Mouse (Mus musculus) left cerebral cortex, adult 2 months (tissue): ENCODE measurements around the gene Olfr691. TPM values are rescaled to one million over a fixed set of nuclear protein-coding genes. Genes with fewer than 3 reads are reported as not detected.

ENCODE experiments used
- DNase-seq, 2 experiments: peaks; one replicate each; pipeline ENCODE4 v3.0.0; 2021 to 2022; ENCODE audit warnings: low spot score in 2 of 2, mixed read lengths in 1 of 2; ENCODE audit errors: extremely low spot score in 1 of 2
- H3K27ac ChIP-seq: fragments of 200-600 bp; 2 replicates; pipeline ENCODE4 v1.8.1; 2022
- H3K4me3 ChIP-seq: fragments of 200-600 bp; 2 replicates; pipeline ENCODE4 v1.8.1; 2022
- CTCF ChIP-seq: fragments of 200-600 bp; IDR thresholded peaks from 2 replicates; pipeline ENCODE4 v1.8.1; 2022; ENCODE audit warnings: antibody characterized with exemption, mild to moderate bottlenecking, moderate library complexity
- intact Hi-C: fragments of 180-260 bp; cut with DNase I; formaldehyde crosslinking; loops from one replicate; pipeline ENCODE4 v1.15.1; 2025
- total RNA-seq, 2 experiments: library from RNA; stranded (reverse); gene quantifications; 2 replicates each; pipeline ENCODE4 v1.2.3; 2021

Olfr691 gene
- total RNA-seq, 2 experiments from 2014 or later = 0.96 to 1.3 TPM

DNA sequence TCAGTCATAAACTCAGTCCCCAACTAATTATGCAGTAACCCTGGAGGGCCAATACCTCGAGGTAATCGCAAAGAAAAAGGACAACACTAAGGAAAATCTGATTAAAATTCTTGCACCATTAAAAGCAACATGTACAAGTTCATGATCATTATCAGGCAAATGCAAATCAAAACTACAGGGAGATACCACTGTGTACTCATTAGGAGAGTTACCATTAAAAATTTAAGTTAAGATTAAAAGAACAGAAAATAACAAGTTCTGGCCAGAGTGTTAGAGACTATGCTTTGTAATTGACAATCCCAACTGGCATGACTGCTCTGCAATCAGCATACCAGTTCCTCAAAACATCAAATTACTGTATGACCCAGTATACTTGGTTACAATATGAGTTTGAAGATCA, 682 bp upstream of the Olfr691 start:
- DNase-seq = no peak
- intact Hi-C loops = no loop called here
- no peak for TF ChIP-seq CTCF
- no peak overlapping the region for H3K27ac ChIP-seq
- H3K4me3 ChIP-seq = no peak overlapping the region

DNA sequence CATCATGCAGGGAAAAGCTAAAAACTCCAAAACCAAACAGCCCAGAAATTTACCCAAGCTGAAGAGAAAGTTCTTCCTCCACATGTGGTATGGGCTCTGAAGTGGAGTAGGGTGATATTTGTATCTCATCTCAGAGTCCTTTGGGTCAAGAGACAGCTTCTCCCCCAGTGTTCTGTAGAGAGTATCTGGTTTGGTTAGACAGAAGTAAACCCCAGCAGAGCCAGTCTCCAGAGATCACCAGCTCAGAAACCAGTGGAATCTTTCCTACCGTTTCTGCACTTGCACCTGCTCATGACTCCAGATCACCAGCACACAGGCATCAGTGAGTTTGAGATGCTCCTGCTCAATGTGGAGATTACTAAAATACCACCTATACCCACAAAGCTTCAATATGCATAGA, 8.1 kb downstream of the Olfr691 start, which contains the start of gene Olfr690:
Gene Olfr690 (minus strand): TSS at position 101 of the 400 bp plus-strand sequence.
- intact Hi-C loops = no loop called here
- no peak within 1 kb of the TSS for H3K27ac ChIP-seq
- TF ChIP-seq CTCF = no peak
- DNase-seq = no peak
- H3K4me3 ChIP-seq = no peak within 1 kb of the TSS

DNA sequence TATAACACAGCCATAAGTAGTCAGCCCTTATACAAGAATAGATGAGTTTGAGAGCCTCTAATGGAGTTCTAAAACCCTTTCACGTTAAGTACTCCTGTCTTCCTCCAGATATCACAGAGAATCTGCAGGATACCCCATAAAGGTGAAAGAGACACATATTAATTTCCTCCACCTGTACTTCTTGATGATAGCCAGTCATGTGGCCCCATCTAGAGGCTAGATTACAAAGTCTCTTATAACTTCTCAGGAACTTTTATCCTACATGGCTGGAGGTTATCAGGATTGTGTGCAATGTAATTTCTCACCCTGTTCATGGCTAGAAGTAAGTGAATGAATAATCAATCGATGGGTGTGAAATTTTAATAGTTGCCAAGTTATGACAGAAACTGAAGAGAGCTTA, 16.8 kb downstream of the Olfr691 start:
- H3K27ac ChIP-seq = no peak overlapping the region
- intact Hi-C loops = no loop called here
- no peak for DNase-seq

DNA sequence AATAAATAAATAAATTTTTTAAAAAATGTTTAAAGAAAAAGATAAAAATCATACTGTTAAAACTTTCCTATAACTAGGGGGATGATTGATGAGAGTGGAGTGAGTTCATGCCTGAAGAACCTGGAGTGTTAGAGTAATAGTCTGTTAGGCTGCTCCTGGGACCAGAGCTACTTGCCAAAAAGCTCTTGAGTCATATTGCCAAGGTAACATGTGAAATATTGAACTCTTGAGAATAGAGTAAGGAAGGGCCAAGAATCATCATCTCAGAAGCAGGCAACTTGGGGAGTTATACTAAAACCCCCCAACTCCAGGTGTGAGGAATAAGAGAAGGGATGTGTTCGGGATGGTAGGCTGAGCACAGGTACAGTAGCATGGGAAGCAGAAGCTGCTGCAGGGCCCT, 31.2 kb downstream of the Olfr691 start, which contains the start of gene Olfr689:
Gene Olfr689 (plus strand): TSS at position 301 of the 400 bp plus-strand sequence.
- Histone ChIP-seq H3K27ac (no peak within 1 kb of the TSS), H3K4me3 (no peak within 1 kb of the TSS)
- intact Hi-C loops = no loop called here
- no peak for TF ChIP-seq CTCF
- DNase-seq = no peak

More for the DNA sequence above, 16.8 kb downstream of the Olfr691 start:
- TF ChIP-seq CTCF = no peak; the same call in 1 of the 2 replicates
- no peak overlapping the region for H3K4me3 ChIP-seq

DNA sequence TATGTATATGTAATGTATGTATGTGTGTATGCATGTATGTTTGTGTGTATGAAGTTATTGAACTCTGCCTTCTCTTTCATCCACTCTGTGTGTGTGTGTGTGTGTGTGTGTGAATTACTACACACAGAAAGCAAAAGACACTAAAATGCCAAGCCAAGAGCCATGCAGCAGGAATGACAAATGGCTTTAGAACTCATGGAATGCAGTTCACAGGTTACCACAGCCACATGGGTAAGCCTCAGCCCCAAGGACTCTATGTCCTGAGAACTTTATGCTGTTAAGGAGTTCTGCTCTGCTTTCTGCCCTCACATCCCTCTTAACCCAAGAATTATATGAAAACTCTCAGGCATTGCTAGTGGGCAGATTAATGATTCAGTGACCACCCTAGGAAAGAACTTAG, 52.0 kb downstream of the Olfr691 start:
- DNase-seq = no peak
- intact Hi-C loops = no loop called here
- TF ChIP-seq CTCF = no peak
- no peak overlapping the region for H3K4me3 ChIP-seq
- H3K27ac ChIP-seq = no peak overlapping the region

DNA sequence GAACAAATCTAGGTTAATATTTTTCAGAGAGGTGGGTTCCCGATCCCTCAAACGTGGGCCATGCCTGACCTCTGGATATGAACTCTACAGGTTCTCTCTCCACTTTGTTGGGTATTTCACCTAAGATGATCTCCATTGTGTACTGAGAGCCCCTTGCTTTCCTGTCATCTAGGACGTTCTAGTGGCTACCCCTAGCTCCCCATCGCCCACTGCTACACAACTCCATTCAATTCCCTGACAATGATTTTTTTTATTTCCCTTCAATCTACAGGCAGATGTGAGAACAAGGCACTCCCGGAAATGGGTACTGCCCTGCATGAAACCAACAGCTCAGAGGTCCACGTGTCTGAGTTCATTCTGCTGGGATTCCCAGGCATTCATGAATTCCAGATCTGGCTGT, 54.3 kb downstream of the Olfr691 start, which contains the start of gene Olfr688:
Gene Olfr688 (plus strand): TSS at position 301 of the 400 bp plus-strand sequence.
- intact Hi-C loops = no loop called here
- no peak within 1 kb of the TSS for H3K27ac ChIP-seq
- TF ChIP-seq CTCF = no peak
- no peak within 1 kb of the TSS for H3K4me3 ChIP-seq
- DNase-seq = no peak

Other genes with a start within 250 kb of the Olfr691 start
- gene Olfr680-ps1, start 249.5 kb downstream of the Olfr691 start, total RNA-seq = not detected
- not detected for gene Olfr681, start 225.4 kb downstream of the Olfr691 start, total RNA-seq
- gene Olfr683, start 195.3 kb downstream of the Olfr691 start, total RNA-seq = not detected
- not detected for gene Olfr684, start 178.6 kb downstream of the Olfr691 start, total RNA-seq
- gene Olfr685, start 156.3 kb downstream of the Olfr691 start, total RNA-seq = not detected
- gene Olfr686, start 134.8 kb downstream of the Olfr691 start, total RNA-seq = not detected
- not detected for gene Olfr688, start 54.2 kb downstream of the Olfr691 start, total RNA-seq
- not detected for gene Olfr689, start 31.1 kb downstream of the Olfr691 start, total RNA-seq
- 1 to 10 TPM in 1 of 2 experiments, under 1 TPM in 1; 0.93 to 1.2 TPM for gene Olfr690, start 8.2 kb downstream of the Olfr691 start, total RNA-seq
- gene Olfr692, start 26.0 kb upstream of the Olfr691 start, total RNA-seq = not detected
- gene Gm5901, start 32.8 kb upstream of the Olfr691 start, total RNA-seq = not detected
- gene Fam160a2, start 57.8 kb upstream of the Olfr691 start, total RNA-seq = 10 to 100 TPM; 74.5 to 80.4 TPM
- 1 to 10 TPM in 1 of 2 experiments, under 1 TPM in 1; 0.98 to 1.1 TPM for gene Cnga4, start 62.3 kb upstream of the Olfr691 start, total RNA-seq
- 10 to 100 TPM; 64.9 to 65.5 TPM for gene Cckbr, start 83.5 kb upstream of the Olfr691 start, total RNA-seq
- 10 to 100 TPM; 17.9 to 18.7 TPM for gene Cavin3, start 140.0 kb upstream of the Olfr691 start, total RNA-seq
- gene Smpd1, start 212.1 kb upstream of the Olfr691 start, total RNA-seq = 100 to 1,000 TPM in 1 of 2 experiments, 10 to 100 TPM in 1; 96.9 to 107 TPM
- gene Apbb1, start 239.4 kb upstream of the Olfr691 start, total RNA-seq = 100 to 1,000 TPM; 440 to 458 TPM